Mouse (Mus musculus) embryonic fibroblast, embryonic 13.5 days (primary cell): ENCODE measurements at regions not wholly inside any gene's neighbourhood (a gene's known extent, or its start where the extent isn't known, plus 50 kb on each side); places are given as distances from the start of the nearest gene placed in this dataset.

Experiments
- CTCF ChIP-seq: IDR thresholded peaks from 2 replicates; pipeline ENCODE4 v1.5.1; 2011; ENCODE audit warnings: mild to moderate bottlenecking, control low read depth, low read length, moderate library complexity, borderline replicate concordance; ENCODE audit not compliant: insufficient read depth
- POLR2A ChIP-seq: IDR thresholded peaks from 2 replicates; pipeline ENCODE4 v1.6.1; 2011; ENCODE audit warnings: low read depth, mild to moderate bottlenecking, control low read depth, low read length, moderate library complexity

DNA sequence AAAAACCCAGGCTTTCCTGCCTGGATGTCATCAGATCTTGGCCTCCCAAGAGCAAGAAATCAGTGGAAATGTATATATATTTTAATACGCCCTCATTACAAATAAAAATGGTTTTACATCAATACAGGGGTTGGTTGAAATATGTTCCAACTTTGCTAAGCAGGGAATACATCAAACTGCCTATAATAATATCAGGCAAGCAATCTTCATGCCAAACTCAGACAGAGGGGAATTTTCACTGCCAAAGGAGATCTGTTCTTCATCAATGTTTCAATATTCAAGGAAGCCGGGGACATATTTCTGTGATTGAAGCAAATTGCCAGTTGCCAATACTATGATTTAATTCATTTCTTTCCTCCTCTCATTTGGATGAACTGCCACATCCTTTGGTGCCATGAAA, 340.9 kb downstream of the Tns1 start:
- no peak for TF ChIP-seq CTCF
- TF ChIP-seq POLR2A = no peak
